ENCODE assay signal across 8 mouse cellular contexts in the genomic region with DNA sequence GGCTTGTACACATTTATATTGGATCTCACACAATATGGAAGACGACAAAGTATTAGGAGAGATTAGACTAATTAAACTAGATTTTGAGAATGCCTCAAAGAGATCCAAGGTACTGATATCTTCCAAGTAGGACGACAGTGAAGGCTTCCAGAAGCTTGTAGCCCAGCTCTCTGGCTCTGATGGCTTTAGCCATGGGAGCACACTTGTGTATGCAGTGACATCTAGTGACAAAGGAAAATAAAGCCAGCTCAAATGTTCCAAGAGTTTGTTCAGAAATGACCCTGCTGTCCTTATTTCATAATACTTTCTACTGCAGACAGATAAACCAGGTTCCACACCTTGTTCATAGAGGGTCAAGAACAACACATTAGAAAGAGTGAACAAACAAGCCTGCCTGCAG.
DNase-seq lines count a peak whose midpoint lies in the region; ATAC-seq lines count a peak whose summit lies in the region.

No protein-coding gene starts in this region.

- no peak for ATAC-seq in hindbrain, embryonic 11.5 days (ENCODE audit: low FRiP score)
- ATAC-seq in hindbrain, embryonic 12.5 days (ENCODE audit: low FRiP score): no peak
- ATAC-seq in midbrain, embryonic 11.5 days (ENCODE audit: low FRiP score): no peak

- 20% methylated on average over 2 of the region's 2 CpGs for whole genome bisulfite sequencing in hindbrain, embryonic 11.5 days
- WGBS in hindbrain, embryonic 12.5 days: 21% methylated on average over 2 of the region's 2 CpGs
- WGBS in midbrain, embryonic 11.5 days: 6% methylated on average over 2 of the region's 2 CpGs

- DNase-seq in hindbrain, embryonic 11.5 days (ENCODE audit: low spot score): peak; percentile 44
- peak; percentile 89 for DNase-seq in adipocyte (ENCODE audit: low spot score)
- peak; percentile 29 to 56 for DNase-seq in cerebellum, postnatal 25 days
- DNase-seq in kidney, adult 8-10 months: peak; percentile 13
- DNase-seq in midbrain, embryonic 11.5 days (ENCODE audit: low spot score, missing footprints): peak; percentile 89
- DNase-seq in c-Kit-positive CD71-positive TER-119-positive erythroid progenitor cells, embryonic 14.5 days (ENCODE audit: low spot score): no peak
- DNase-seq in right cerebral cortex, postnatal 25 days: no peak

- H3K9me3 ChIP-seq in hindbrain, embryonic 11.5 days (ENCODE audit: control insufficient read depth, low read length): no peaks in the 10 kb centered on the region
- H3K9me3 ChIP-seq in hindbrain, embryonic 12.5 days (replicated peaks): no peaks in the 10 kb centered on the region
- no peaks in the 10 kb centered on the region for H3K9me3 ChIP-seq in midbrain, embryonic 11.5 days (ENCODE audit: control insufficient read depth, low read length)

- no peak overlapping the region for H3K27ac ChIP-seq in hindbrain, embryonic 11.5 days (ENCODE audit: low read depth, low read length)
- H3K27ac ChIP-seq in hindbrain, embryonic 12.5 days: no peak overlapping the region
- H3K27ac ChIP-seq in midbrain, embryonic 11.5 days (ENCODE audit: low read depth, low read length): no peak overlapping the region

- no peak overlapping the region for H3K9ac ChIP-seq in hindbrain, embryonic 11.5 days (ENCODE audit: low read depth, low read length)
- H3K9ac ChIP-seq in hindbrain, embryonic 12.5 days: no peak overlapping the region
- H3K9ac ChIP-seq in midbrain, embryonic 11.5 days (ENCODE audit: low read length): no peak overlapping the region

- H3K27me3 ChIP-seq in hindbrain, embryonic 11.5 days (ENCODE audit: control insufficient read depth, insufficient read depth, low read length): 0 out of 2 replicates have a peak, but pooled peaks cover 2% of the 10 kb centered on the region
- no peaks in the 10 kb centered on the region for H3K27me3 ChIP-seq in hindbrain, embryonic 12.5 days
- no peaks in the 10 kb centered on the region for H3K27me3 ChIP-seq in midbrain, embryonic 11.5 days (ENCODE audit: control insufficient read depth, insufficient read depth, low read length)

- H3K4me3 ChIP-seq in hindbrain, embryonic 11.5 days (ENCODE audit: low read depth, low read length): no peak overlapping the region
- H3K4me3 ChIP-seq in hindbrain, embryonic 12.5 days: no peak overlapping the region
- no peak overlapping the region for H3K4me3 ChIP-seq in midbrain, embryonic 11.5 days (ENCODE audit: low read depth, low read length)

- H3K4me2 ChIP-seq in hindbrain, embryonic 11.5 days (replicated peaks; ENCODE audit: low read depth, low read length): no peak overlapping the region
- no peak overlapping the region for H3K4me2 ChIP-seq in hindbrain, embryonic 12.5 days (replicated peaks)
- H3K4me2 ChIP-seq in midbrain, embryonic 11.5 days: no peak overlapping the region

- H3K36me3 ChIP-seq in hindbrain, embryonic 11.5 days (ENCODE audit: control insufficient read depth, insufficient read depth, low read length): no peaks in the 10 kb centered on the region
- no peaks in the 10 kb centered on the region for H3K36me3 ChIP-seq in hindbrain, embryonic 12.5 days
- no peaks in the 10 kb centered on the region for H3K36me3 ChIP-seq in midbrain, embryonic 11.5 days (ENCODE audit: control insufficient read depth, insufficient read depth, low read length)

- H3K4me1 ChIP-seq in hindbrain, embryonic 11.5 days (replicated peaks; ENCODE audit: control insufficient read depth, insufficient read depth, low read length): no peaks in the 10 kb centered on the region
- H3K4me1 ChIP-seq in hindbrain, embryonic 12.5 days: peaks cover 14% of the 10 kb centered on the region
- peaks cover 16% of the 10 kb centered on the region; the same call in 1 of the 2 replicates for H3K4me1 ChIP-seq in midbrain, embryonic 11.5 days (ENCODE audit: control insufficient read depth, insufficient read depth, low read length)

Comparison
In these comparisons a context has a peak if more than half of its experiments do, and no peak if none do; other contexts are left out.
1. DNase-seq: peak in hindbrain, embryonic 11.5 days (single experiment), adipocyte (single experiment), cerebellum, postnatal 25 days (2 of 2), kidney, adult 8-10 months (2 of 2) and midbrain, embryonic 11.5 days (single experiment); none in c-Kit-positive CD71-positive TER-119-positive erythroid progenitor cells, embryonic 14.5 days (single experiment) and right cerebral cortex, postnatal 25 days (single experiment).